Mouse (Mus musculus) erythroblast, embryonic 14.5 days (primary cell): ENCODE results near the gene Arl15.

Experiments used
- GATA1 ChIP-seq: IDR thresholded peaks from 2 replicates; pipeline ENCODE4 v1.6.1; 2012; ENCODE audit warnings: low read length, inconsistent platforms, mixed read lengths
- TAL1 ChIP-seq: IDR thresholded peaks from 3 replicates; pipeline ENCODE4 v1.6.1; 2012; ENCODE audit warnings: low read length, inconsistent platforms, mixed read lengths

GRCm38 (mm10) chr13:113871853-113872252, 77.5 kb downstream of the Arl15 start:
- TF ChIP-seq TAL1, result no peak
- no peak for TF ChIP-seq GATA1
